8 mouse cellular contexts compared by ENCODE assay signal in genomic region chr3:101700974-101701610, GRCm38 (mm10).
DNase-seq lines count a peak whose midpoint lies in the region; ATAC-seq and TF ChIP-seq lines count a peak whose summit lies in the region.

No protein-coding gene starts in this region.

- H3K27ac ChIP-seq in forebrain, embryonic 16.5 days (ENCODE audit: low read length): no peak overlapping the region
- no peak overlapping the region for H3K27ac ChIP-seq in midbrain, embryonic 15.5 days
- no peak overlapping the region for H3K27ac ChIP-seq in left cerebral cortex, adult 2 months

- no peaks in the 10 kb centered on the region for H3K27me3 ChIP-seq in forebrain, embryonic 16.5 days (replicated peaks; ENCODE audit: control insufficient read depth, insufficient read depth, low read length)
- no peaks in the 10 kb centered on the region for H3K27me3 ChIP-seq in midbrain, embryonic 15.5 days (replicated peaks)

- no peak overlapping the region for H3K4me2 ChIP-seq in forebrain, embryonic 16.5 days (ENCODE audit: low read length)
- no peak overlapping the region for H3K4me2 ChIP-seq in midbrain, embryonic 15.5 days

- no peaks in the 10 kb centered on the region for H3K36me3 ChIP-seq in forebrain, embryonic 16.5 days (ENCODE audit: control insufficient read depth, insufficient read depth)
- H3K36me3 ChIP-seq in midbrain, embryonic 15.5 days (replicated peaks): no peaks in the 10 kb centered on the region

- intact Hi-C loops in left cerebral cortex, postnatal 36 days (cut with DNase I): no loop called here
- intact Hi-C loops in left cerebral cortex, adult 2 months (cut with DNase I): loop anchor here (5.0 kb wide), 1 partner anchor 101 kb away; no protein-coding TSS in a partner anchor

- H3K9me3 ChIP-seq in forebrain, embryonic 16.5 days (ENCODE audit: control insufficient read depth, low read length): no peaks in the 10 kb centered on the region
- no peaks in the 10 kb centered on the region for H3K9me3 ChIP-seq in midbrain, embryonic 15.5 days

- ATAC-seq in forebrain, embryonic 16.5 days: peak; percentile 54; the same call in 1 of the 2 replicates
- peak; percentile 63; the same call in 1 of the 2 replicates for ATAC-seq in midbrain, embryonic 15.5 days (replicated peaks)

- no peak overlapping the region for H3K9ac ChIP-seq in forebrain, embryonic 16.5 days (replicated peaks; ENCODE audit: low read depth, low read length)
- no peak overlapping the region for H3K9ac ChIP-seq in midbrain, embryonic 15.5 days

- 48% methylated on average over 10 of the region's 10 CpGs for WGBS in forebrain, embryonic 16.5 days
- WGBS in midbrain, embryonic 15.5 days: 59% methylated on average over 10 of the region's 10 CpGs

- DNase-seq in heart, adult 18-20 months: peak; percentile 40 to 42
- DNase-seq in heart, adult 9 months (ENCODE audit: low spot score in 2 of 2): no peak
- peak; percentile 75 for DNase-seq in MN1 (ENCODE audit: low spot score)
- peak; percentile 61 for DNase-seq in kidney, postnatal 10 days
- no peak for DNase-seq in left cerebral cortex, postnatal 36 days (ENCODE audit: low spot score in 2 of 2)
- no peak for DNase-seq in left cerebral cortex, adult 2 months (ENCODE audit: extremely low spot score in 1 of 2, low spot score in 2 of 2)

- no peak for TF ChIP-seq CTCF in left cerebral cortex, adult 2 months (IDR thresholded peaks at IDR 0.05)

- H3K4me1 ChIP-seq in forebrain, embryonic 16.5 days (replicated peaks; ENCODE audit: control insufficient read depth, insufficient read depth, low read length): peaks cover 13% of the 10 kb centered on the region
- peaks cover 13% of the 10 kb centered on the region for H3K4me1 ChIP-seq in midbrain, embryonic 15.5 days

- H3K4me3 ChIP-seq in forebrain, embryonic 16.5 days (replicated peaks; ENCODE audit: low read length): no peak overlapping the region
- H3K4me3 ChIP-seq in midbrain, embryonic 15.5 days: no peak overlapping the region
- no peak overlapping the region for H3K4me3 ChIP-seq in left cerebral cortex, adult 2 months

Comparison
In these comparisons a context has a peak if more than half of its experiments do, and no peak if none do; other contexts are left out.
1. DNase-seq: peak in heart, adult 18-20 months (2 of 2), MN1 (single experiment) and kidney, postnatal 10 days (single experiment); none in heart, adult 9 months (0 of 2), left cerebral cortex, postnatal 36 days (0 of 2) and left cerebral cortex, adult 2 months (0 of 2).